Mouse (Mus musculus): ENCODE data around the gene Chchd4.
A peak's percentile ranks its signal among the peaks of the same experiment; 100 is the strongest.
"Not testable (repeated sequence)": the region's sequence is repeated elsewhere in the genome, so short reads cannot be mapped to it uniquely, and the experiment has no call there.

Gene Chchd4

DNA sequence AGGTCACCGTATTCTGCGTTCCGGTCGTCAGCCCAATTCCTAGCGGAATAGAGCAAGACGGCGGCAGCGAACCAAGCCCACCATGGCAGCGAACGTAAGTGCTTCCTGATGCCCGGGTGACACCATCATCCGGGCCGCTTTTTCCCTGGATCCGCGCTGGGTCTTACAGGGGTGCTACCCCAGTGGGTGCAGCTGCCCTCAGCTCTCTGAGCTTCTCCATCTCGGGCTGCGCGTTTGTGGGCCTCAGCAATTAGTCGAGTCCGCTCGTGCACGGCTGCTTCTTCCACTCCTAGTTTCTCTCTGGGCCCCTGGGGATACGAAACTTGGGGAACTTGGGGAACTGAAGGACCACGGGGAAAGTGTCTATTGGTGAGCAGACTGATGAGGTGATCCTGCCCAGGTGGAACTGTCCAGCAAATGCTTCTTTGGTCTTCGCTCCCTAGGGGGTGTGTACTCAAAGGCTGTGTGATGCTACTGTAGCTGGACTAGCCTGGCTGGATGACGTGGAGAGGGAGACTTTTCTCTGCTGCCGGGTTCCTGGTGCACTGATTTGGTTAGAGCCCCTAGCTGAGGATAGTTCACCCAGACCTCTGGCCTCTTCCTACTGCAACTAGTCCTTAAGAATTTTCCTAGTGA is 577 bp upstream of the Chchd4 start:
- no peak for DNase-seq

DNA sequence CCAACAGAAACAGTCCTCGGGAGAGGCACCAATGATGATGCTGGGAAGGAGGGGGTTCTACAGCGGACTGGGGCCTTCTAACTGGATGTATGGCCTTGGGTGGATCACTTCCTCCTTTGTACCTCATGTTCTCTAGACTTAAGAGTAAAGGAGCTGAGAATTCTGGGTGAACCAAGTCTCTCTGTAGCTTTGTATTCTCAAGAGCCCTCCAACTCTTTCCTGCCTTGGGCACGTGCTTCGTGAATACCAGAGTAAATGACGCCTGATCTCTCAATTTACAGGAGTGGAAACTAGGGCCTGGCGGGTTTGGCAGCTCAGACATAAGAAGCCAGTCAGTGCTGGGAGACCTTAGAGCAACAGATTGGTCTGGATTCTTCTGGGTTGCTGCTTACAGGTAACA is 1.0 kb downstream of the Chchd4 start:
- peak; percentile 18 for DNase-seq

GRCm38 (mm10) chr6:91471427-91471826 is 1.9 kb downstream of the Chchd4 start:
- not testable (repeated sequence) for DNase-seq

DNA sequence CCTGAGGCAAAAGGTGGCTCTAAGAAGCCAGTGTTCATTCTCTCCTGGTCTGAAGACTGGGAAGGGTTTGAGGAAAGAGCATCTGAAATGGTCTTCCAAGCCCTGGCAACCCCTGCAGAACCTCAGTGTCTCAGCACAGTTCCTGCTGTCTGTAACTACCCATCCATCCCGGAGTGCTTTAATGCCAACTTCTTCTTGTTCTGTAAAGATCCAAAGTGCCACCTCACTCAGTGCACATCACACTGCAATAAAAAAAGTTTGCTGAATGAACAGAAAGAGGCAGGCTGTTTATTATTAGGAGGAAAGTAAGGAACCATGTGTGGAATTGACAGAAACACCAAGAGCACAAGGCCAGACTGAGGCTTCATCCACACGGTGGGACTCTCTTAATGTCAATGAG is 2.6 kb downstream of the Chchd4 start:
- no peak for DNase-seq

- no peak for DNase-seq
These were observed 6.2 kb downstream of the Chchd4 start for GRCm38 (mm10) chr6:91467106-91467505.

- no peak for DNase-seq
These were observed 7.6 kb downstream of the Chchd4 start for GRCm38 (mm10) chr6:91465756-91466155.

DNA sequence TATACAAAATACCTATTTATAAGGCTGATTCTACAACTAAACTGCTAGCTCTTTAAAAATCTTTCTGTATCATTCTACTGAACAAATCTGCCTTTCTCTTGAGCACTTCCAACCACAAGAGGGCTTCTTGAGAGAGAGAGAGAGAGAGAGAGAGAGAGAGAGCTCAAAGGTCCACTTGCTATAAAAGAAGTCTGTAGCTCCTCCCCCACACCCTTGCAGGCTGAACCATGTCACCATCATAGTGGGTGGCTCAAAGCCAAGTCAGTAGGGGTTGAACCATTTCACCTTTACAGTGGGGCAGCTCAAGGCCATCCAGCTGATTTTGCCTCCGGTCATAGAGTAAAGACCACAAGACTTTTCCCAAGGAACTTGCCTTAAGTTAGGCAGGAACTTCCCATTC is 13.9 kb downstream of the Chchd4 start:
- DNase-seq: no peak

DNA sequence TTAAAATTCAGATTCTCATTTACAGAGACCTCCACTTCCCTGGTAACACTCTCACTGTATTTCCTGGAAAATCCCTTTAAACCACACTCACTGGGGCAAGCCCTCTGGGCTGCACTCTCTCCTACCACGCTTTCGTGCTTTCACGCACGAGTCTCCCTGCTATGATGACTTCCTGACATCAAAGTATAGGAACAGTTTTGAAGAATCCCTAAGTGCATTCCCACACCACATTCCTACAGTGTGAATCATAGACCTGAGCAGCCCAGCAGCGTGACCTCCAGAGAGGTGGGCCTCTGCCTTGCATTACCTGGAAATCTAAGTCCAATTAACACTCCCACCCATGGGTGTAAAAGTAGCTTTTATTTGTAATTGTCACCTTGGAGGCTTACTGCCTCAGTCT is 18.8 kb downstream of the Chchd4 start:
- DNase-seq: no peak

GRCm38 (mm10) chr6:91452056-91452455 is 21.3 kb downstream of the Chchd4 start:
- no peak for DNase-seq

DNA sequence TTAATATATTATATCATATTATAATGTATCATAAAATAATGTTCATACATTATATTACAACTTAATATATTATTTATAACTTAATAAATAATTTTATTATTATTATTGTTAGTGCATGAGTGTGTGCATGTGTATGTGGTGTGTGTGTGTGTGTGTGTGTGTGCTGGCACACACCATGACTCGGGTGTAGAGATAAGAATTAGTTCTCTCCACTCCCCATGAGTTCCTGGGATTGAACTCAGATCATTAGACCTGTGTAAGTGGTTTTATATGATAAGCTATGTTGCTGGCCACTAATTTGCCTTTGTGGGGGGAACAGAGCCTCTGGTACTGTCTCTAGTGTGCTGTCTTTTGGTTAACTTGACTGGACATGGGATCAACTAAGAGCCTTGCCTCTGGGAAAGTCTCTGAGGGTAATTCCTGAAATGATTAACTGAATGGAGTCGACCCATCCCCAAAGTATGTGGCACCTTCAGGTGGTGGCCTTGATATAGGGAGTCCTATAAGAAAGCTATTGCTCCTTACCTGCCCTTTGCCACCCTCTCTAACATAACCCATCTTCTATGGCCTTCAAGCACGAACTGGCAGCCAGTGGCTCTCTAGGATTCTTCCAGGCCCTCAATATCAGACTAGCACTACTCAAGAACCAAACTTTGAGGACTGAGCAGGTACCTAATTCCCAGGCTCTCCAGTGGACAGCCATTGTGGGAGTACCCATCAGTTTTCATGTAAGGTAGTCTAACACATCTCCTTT is 23.7 kb downstream of the Chchd4 start:
- DNase-seq: no peak

- DNase-seq: no peak
These were observed 28.0 kb downstream of the Chchd4 start for GRCm38 (mm10) chr6:91445316-91445715.

DNA sequence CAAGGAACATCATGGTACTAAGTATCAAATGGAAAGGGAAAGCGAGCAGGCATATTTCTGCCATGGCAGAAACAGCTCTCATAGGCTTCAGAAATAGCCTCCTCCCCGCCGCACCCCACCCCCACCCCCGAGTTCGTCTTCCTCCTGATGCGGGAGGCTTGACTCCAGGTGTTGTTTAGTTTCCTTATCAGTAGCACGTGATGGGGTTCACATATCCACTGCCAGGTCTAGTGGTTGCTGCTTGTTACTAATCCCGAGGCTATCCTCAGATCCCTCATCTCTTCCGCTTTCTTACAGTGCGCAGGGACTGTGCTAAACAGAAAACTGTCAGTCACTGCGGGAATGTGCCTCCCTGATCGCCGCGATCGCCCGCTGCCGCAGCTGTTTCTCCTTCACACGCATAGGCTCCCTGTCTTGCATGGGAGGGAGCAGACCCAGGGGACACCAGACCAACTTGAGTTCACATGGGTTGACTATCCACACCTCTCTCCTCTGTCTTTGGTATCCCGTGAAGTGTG is 32.1 kb downstream of the Chchd4 start:
- DNase-seq: no peak

DNA sequence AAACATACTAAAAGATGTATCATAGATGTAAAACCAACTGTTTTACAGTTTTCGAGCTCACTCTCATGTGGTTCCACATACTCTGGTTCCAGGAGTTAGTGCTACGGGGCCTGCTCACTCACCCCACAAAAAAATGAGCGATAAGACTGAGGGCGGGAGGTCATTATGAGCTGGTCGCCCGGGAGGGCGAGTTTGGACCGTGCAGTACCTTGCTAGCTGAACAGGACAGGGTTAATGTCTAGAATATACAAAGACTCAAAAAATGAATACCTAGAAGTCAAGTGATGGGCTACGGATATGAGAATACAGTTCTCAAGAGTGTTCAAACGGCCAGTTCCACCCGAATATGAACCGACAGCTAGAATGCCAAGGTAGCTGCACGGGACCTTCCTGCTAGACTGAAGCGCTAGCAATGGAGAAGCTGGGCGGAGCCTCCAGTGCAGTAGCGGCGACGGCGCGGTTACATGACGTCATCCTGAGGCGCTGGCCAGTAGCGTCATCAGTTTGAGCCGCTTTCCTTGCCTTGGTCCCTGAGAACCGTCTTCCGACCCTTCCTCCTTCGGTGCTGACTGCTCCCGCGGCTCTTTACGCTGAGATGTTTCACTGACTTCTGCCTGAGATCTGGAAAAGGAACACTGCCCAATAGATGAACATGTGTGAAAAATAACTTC is 32.7 kb downstream of the Chchd4 start:
- DNase-seq: peak; percentile 95

GRCm38 (mm10) chr6:91424151-91424550 is 49.2 kb downstream of the Chchd4 start:
- no peak for DNase-seq

DNA sequence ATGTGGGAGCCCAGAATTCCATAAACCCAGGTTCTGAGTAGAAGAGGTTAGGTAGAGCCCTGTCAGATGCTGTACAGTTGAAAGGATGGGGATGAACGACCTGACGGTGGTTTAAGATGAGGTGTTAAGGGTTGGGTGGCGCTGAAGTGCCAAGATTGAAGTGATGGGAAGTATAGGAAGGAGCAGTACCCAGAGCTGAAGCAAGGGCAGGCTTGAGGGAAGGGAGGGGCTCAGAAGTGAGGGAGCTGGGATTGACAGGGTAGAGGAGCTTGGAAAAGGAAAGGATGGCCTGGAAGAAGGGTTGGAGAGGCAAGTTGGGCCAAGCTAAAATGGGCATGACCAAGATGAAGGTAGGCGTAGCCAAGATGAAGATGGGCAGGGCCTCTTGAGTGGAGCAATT is 51.7 kb downstream of the Chchd4 start:
- no peak for DNase-seq

- DNase-seq: no peak
These were observed 56.0 kb downstream of the Chchd4 start for GRCm38 (mm10) chr6:91417291-91417845.

- no peak for DNase-seq
These were observed 57.2 kb downstream of the Chchd4 start for GRCm38 (mm10) chr6:91416146-91416545.

DNA sequence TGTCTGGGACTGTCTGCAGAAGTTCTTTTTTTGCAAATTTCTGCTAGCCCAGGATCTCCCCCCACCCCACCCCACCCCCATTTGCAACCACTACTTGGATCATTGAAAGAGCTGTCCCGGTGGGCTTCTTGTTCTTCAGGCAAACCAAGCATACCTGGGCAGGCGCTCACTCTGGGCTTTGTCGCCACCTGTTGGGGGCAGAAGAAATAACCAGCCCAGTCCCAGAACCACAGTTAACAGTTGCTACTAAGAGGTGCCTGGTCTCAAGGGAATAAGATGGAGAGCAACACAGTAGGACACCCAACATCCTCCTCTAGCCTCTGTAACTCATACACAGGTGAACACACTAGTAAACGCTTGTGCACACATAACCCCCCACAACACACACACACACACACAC is 58.5 kb downstream of the Chchd4 start:
- DNase-seq: peak; percentile 43

All from cerebellum, adult 11 months (tissue).